Mouse (Mus musculus) erythroblast, embryonic 14.5 days (primary cell): ENCODE measurements around the gene Gm8909.
"Not testable (repeated sequence)": the region's sequence is repeated elsewhere in the genome, so short reads cannot be mapped to it uniquely, and the experiment has no call there.

ENCODE experiments used
- GATA1 ChIP-seq: IDR thresholded peaks from 2 replicates; pipeline ENCODE4 v1.6.1; 2012; ENCODE audit warnings: low read length, inconsistent platforms, mixed read lengths
- TAL1 ChIP-seq: IDR thresholded peaks from 3 replicates; pipeline ENCODE4 v1.6.1; 2012; ENCODE audit warnings: low read length, inconsistent platforms, mixed read lengths

DNA sequence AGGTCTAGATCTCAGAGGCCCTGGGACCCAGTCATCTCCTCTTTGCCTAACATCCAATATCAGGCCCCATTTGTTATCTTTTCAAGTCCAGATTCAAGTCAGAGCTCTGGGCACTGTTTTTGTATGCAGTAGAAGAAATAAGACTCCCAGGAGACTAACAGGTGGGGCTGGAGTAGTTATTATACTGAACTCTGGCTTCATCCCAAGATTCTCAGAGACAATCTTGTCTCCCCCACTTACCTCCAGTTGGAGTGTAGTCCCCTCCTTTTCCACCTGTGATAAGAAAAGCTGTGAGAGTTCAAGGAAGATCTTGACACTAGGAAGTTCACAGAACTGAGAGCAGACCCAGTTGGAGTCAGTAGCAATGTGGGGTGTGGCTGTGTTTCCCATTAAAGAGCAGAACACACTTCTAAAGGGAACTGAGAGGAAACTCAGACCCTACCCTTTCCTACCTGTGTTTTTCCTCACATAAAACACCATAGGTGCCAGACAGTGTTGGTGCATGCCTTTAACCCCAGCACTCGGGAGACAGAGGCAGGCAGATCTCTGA is 32.0 kb downstream of the Gm8909 start:
- not testable (repeated sequence) for TF ChIP-seq TAL1, GATA1
